Mouse (Mus musculus): Measurements from ENCODE around the gene Serping1.

- no peak for TF ChIP-seq CTCF (IDR thresholded peaks at IDR 0.05; ENCODE audit: control insufficient read depth, insufficient read depth, insufficient read length)
- no peak for TF ChIP-seq FOSL1 (IDR thresholded peaks at IDR 0.05; ENCODE audit: insufficient read depth, low read length, poor library complexity, severe bottlenecking)
- TF ChIP-seq USF1 (IDR thresholded peaks at IDR 0.05; ENCODE audit: low read depth): no peak
- TF ChIP-seq MAX (IDR thresholded peaks at IDR 0.05): no peak
Measured at GRCm38 (mm10) chr2:84798493-84798921, 23.3 kb upstream of the Serping1 start, which contains the start of gene Ube2l6.
